Mouse (Mus musculus) right cerebral cortex, adult 18-20 months (tissue): Measurements from ENCODE around the gene Gm21987.

Experiments
- DNase-seq: peaks from one replicate; pipeline ENCODE4 v3.0.0; 2022; ENCODE audit warnings: mixed read lengths

The Gm21987 gene

DNA sequence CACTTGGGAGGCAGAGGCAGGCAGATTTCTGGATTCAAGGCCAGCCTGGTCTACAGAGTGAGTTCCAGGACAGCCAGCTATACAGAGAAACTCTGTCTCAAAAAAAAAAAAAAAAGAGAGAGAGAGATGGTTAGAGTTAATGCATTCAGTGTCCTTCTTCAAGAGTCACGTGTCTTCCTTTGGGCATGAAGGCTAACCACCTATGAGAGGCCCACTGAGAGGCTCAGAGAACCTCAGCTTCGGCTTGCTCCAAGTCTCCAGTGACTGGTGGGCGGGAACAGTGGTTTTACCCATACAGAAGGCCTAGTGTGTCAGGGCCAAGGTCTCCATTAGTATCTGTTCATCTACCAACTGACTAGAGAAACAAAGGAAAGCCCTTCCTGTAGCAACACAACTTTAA lies 52.2 kb downstream of the Gm21987 start:
- no peak for DNase-seq

DNA sequence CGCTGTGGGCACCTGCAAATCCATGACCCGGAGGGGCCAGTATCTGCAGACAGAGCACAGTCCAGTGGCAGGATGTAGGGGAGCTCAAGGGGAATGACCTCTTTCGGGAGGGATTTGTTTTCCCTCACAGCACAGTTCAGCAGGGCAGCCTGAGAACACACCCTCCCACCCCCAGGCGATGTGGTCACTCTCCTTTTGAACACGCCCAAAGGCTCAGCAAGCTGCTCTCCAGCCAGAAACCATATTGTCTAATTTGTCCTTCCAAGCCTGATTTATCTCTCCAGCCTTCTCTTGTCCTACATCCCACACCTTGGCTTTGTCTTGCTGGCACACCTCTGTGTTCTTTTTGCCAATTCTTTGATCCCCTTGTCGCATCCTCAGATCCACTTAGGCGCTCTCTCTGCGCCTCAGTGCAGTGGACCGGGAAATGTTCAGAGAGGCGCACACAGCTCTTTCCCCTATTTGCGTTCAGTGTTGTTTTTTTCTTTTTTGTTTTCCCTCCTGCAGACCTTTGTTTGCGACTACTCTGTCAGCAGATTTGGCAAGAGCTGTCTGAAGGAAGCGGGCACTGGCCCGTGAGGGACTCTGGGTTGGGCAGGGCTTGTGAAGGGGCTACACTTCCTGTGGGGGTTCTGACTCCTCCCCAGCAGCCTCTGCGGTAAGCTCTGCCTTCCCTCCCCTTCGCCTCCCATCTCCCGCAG lies 52.8 kb downstream of the Gm21987 start:
- peak; percentile 17 for DNase-seq

DNA sequence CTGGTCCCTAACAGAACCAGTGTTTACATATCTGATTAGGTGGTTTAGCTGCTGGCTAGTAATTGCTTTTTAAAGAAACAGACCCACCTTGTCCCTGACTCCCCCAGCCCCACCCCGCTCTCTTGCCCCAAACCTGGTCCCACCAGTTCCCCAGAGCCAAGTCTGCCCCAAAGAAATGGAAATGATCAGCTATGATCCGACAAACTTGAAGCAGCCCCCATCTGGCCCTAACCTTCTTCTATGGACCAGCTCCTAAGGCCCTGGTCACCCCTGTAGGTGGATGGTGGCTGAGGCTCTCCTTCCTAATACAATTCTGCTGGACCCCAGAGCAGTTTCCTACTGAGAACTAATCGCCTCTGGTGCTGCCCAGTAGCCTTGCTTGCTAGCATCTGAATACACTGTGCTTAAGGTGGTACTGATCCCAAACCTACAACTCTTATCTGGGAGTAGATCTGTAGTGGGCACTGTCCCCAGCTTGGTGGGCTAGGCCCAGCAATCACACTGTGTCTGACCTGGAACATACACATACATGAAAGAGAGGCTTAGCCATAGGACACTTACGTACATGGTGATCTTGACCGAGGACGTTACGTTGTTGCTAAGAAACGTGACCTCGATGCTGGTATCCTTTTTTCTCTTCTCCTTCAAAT lies 53.6 kb downstream of the Gm21987 start:
- DNase-seq, result no peak

DNA sequence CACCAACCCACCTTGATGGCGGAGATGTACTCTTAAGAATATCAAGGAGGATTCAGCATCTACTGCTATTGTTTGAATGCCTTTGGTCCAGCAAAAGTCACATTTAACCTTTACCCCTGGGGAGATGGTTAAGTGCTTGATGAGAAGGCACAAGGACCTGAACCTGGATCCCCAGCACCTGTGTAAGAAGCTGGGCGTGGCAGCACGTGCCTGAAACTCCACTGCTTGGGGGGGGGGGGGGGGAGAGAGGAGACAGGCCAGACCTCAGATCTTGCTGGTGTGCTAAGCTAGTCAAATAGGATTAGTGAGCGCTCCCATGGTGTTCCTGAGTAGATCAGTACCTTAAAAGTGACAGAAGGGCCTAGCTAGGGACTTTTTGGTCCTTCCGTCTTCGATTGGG lies 54.6 kb downstream of the Gm21987 start:
- DNase-seq, result no peak

DNA sequence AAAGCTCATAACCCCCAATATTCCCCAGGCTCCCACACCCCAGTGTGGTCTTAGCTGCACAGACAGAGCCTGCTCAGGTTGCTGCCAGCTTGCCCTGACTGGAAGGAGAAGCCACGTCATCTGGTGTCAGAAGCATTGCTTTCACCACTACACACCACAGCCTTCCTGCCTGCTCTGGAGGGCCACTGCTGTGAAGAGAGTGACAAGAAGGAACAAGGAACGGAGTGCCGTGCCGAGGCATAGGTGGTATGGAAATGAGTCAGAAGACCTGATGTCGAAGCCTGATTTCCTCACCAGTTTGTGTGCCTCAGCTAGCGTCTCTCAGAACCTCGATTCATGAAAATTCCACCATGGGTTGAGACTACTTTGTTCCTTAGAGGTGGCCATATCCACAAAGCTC lies 56.8 kb downstream of the Gm21987 start:
- DNase-seq, result no peak

DNA sequence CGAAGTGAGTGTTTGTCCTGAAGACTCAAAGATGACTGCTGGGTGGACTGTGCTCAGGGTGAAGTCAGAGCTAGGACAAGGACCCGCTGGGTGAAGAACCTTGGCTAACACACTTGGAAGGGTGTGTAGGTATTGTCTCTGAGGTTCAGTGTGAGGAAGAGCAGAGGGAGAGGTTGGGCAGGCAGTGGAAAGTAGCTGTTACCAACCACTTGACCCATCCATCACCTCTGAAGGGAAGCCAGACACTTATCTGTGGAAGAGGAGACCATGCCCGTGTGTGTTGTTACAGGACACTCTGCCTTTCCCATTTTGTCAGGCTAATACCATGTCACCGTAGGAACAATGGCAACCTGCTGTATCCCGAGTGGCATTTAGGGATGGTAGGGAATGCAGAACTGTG lies 59.5 kb downstream of the Gm21987 start:
- DNase-seq, result no peak

DNA sequence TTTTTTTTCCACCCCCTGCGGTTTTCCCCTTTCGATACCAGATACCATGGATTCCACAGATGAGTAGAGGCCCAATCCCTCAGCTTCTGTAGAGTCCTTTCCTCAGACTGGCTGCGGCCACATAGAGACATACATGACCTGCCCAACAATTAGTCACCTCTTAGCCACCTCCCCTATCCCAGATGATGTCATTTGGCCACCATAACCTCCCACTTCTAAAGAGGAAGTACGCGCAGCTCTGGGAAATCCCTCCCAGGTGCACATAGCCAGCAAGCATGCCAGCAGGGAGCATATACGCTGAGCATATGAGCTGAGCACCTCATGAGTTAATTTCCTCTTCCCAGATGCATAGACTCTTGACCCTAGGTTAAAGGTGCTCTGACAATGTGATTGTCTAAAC lies 59.9 kb downstream of the Gm21987 start:
- DNase-seq, result no peak

DNA sequence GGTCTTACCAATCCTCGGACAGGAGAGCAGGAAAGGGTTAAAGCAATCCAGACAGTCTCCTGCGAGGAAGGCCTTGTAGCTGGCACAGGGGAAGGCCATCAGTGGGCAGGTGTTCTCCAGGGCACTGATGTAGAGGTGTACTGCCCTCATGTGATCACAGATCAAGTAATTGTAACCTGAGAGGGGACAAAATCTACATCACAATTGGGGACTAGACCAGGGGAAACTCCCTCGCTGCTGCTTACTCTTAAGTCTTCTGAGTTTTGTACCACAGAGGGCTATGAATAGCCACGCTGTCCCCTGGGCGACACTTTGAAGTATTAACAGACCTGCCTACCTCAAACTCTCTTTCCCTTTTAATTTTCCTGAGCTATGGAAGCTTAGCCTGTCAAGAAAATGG lies 60.7 kb downstream of the Gm21987 start:
- DNase-seq, result no peak

DNA sequence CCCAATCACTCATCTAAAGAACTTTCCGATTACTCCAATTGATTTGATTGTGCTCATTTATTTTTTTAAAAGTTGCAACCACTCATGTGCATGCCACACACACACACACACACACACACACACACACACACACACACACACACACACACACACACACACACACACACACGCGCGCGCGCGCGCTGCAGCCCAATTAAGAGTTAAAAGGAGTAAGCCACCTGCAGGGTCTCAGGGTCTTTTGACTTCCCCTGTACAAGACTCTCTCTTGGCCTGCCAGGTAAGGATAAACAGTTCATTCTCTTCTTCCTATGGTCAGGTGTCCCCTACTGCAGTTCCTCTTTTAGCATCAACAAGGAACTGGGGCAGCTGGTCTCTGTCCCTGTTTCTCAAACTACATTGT lies 61.6 kb downstream of the Gm21987 start:
- no peak for DNase-seq
